Mouse (Mus musculus) limb, embryonic 13.5 days (tissue): Measurements from ENCODE around the gene Crls1. TPM values are rescaled to one million over a fixed set of nuclear protein-coding genes. Genes with fewer than 3 reads are reported as not detected.

Source experiments
- ATAC-seq: fragments of 200-750 bp; cut with Nextera tagmentation; 2 replicates; pipeline ENCODE4 v1.8.0; 2017; ENCODE audit warnings: low read depth, moderate number of reproducible peaks, moderate TSS enrichment; ENCODE audit not compliant: low FRiP score
- H3K27ac ChIP-seq: fragments of 300-500 bp; sonication (generic); 2 replicates; pipeline ENCODE4 v1.5.1; 2015; ENCODE audit warnings: inconsistent platforms, mild to moderate bottlenecking, moderate library complexity
- H3K27me3 ChIP-seq: fragments of 300-500 bp; sonication (generic); 2 replicates; pipeline ENCODE4 v1.6.1; 2015; ENCODE audit warnings: mild to moderate bottlenecking, inconsistent platforms
- H3K36me3 ChIP-seq: fragments of 300-500 bp; sonication (generic); 2 replicates; pipeline ENCODE4 v1.6.1; 2015; ENCODE audit warnings: inconsistent platforms, mild to moderate bottlenecking, moderate library complexity
- H3K4me1 ChIP-seq: fragments of 300-500 bp; sonication (generic); 2 replicates; pipeline ENCODE4 v1.6.1; 2015; ENCODE audit warnings: inconsistent platforms
- H3K4me2 ChIP-seq: fragments of 300-500 bp; sonication (generic); replicated peaks from 2 replicates; pipeline ENCODE4 v1.6.1; 2015; ENCODE audit warnings: inconsistent platforms, mild to moderate bottlenecking, moderate library complexity
- H3K4me3 ChIP-seq: fragments of 300-500 bp; sonication (generic); 2 replicates; pipeline ENCODE4 v1.5.1; 2015; ENCODE audit warnings: moderate library complexity, mild to moderate bottlenecking, inconsistent platforms
- H3K9ac ChIP-seq: fragments of 300-500 bp; sonication (generic); 2 replicates; pipeline ENCODE4 v1.6.1; 2015; ENCODE audit warnings: mild to moderate bottlenecking, inconsistent platforms
- H3K9me3 ChIP-seq: fragments of 300-500 bp; sonication (generic); 2 replicates; pipeline ENCODE4 v1.6.1; 2016; ENCODE audit warnings: inconsistent platforms
- WGBS: fragments of 180-500 bp; shearing (Covaris S2); methylation state at CpG from one replicate; pipeline ENCODE4 v1.1.7; 2015; 5-methylcytosine and 5-hydroxymethylcytosine counted together
- polyA plus RNA-seq: library from polyadenylated mRNA; unstranded; fragments of >200 nt; fragmentation: Nextera tagmentation; extraction: Ambion mirVana; gene quantifications from 2 replicates; pipeline ENCODE4 v1.2.1, GENCODE M21; 2015

The Crls1 gene
- polyA plus RNA-seq, 1 experiment from 2014 or later, result 14.9 TPM

DNA sequence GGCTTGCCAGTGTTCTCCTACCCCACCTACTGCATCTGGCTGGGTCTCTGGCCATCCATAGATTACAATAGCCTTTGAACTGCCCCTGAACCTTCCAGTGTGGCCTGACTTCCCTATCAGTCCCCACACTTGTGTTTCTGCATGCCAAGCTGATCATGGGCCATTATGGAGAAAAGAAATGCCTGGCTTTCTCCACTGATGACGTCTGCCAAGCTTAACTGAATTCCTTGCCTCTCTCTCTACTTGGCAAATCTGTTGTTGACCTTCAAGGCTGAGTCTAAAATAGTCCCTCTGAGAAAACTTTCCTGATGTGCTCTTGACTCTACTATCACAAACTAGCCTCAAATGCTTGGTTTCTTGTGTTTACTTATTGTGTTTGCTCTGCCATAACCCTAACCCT lies 51.7 kb downstream of the Crls1 start:
- no peaks in the 10 kb centered on the region for H3K9me3 ChIP-seq
- no peaks in the 10 kb centered on the region for H3K36me3 ChIP-seq
- no peak overlapping the region for H3K9ac ChIP-seq
- no peak overlapping the region for H3K27ac ChIP-seq
- 56% methylated on average over 1 of the region's 1 CpGs for WGBS
- no peak for ATAC-seq
- no peaks in the 10 kb centered on the region for H3K4me1 ChIP-seq
- H3K4me3 ChIP-seq, result no peak overlapping the region
- H3K27me3 ChIP-seq, result no peaks in the 10 kb centered on the region
- no peak overlapping the region for H3K4me2 ChIP-seq

DNA sequence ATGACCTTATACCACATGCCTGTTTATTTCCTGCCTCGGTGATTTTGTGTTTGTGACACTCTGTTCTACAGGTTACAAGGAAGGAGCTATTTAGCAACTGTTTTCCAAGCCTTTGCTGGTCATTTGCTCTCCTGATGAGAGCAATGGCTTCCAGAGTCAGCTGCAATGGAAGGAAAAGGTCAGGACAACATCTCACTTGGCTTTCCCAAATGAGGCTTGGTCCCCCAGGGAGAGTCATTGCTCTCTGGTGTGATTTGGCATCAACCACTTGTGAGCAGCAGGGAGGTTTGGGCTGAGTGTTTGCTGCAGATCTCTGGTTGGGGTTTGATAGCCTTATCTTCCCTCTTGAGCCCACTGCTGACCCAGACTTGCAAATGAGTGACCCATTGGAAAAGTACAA lies 54.1 kb downstream of the Crls1 start:
- Histone ChIP-seq H3K4me2 (no peak overlapping the region), H3K4me3 (no peak overlapping the region), H3K36me3 (no peaks in the 10 kb centered on the region), H3K9ac (no peak overlapping the region), H3K27me3 (no peaks in the 10 kb centered on the region), H3K4me1 (no peaks in the 10 kb centered on the region), H3K27ac (no peak overlapping the region), H3K9me3 (no peaks in the 10 kb centered on the region)
- ATAC-seq, result no peak
- WGBS, result 74% methylated on average over 1 of the region's 1 CpGs

DNA sequence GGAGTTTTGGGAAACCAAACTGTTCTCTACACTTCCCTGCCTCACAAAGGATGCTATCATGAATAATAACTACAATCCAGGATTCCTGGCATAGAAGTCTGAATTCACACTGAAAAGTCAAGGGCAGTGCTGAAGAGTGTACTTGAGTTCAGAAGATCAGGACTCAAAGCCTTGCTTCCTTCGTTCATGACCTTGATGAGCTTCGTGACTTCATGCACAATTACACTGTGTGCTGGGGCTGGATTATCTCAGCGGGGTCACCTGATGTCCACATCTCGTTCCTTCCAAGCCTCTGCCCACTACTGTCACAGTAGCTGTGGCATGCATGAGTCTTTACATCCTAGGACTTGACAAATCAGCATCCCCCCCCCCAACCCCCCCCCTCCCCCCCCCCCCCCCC lies 55.2 kb downstream of the Crls1 start:
- no peak overlapping the region for H3K4me2 ChIP-seq
- no peak for ATAC-seq
- H3K36me3 ChIP-seq, result no peaks in the 10 kb centered on the region
- H3K4me3 ChIP-seq, result no peak overlapping the region
- H3K9me3 ChIP-seq, result no peaks in the 10 kb centered on the region
- H3K4me1 ChIP-seq, result no peaks in the 10 kb centered on the region
- H3K9ac ChIP-seq, result no peak overlapping the region
- 80% methylated on average over 4 of the region's 4 CpGs for WGBS
- H3K27me3 ChIP-seq, result no peaks in the 10 kb centered on the region
- no peak overlapping the region for H3K27ac ChIP-seq

DNA sequence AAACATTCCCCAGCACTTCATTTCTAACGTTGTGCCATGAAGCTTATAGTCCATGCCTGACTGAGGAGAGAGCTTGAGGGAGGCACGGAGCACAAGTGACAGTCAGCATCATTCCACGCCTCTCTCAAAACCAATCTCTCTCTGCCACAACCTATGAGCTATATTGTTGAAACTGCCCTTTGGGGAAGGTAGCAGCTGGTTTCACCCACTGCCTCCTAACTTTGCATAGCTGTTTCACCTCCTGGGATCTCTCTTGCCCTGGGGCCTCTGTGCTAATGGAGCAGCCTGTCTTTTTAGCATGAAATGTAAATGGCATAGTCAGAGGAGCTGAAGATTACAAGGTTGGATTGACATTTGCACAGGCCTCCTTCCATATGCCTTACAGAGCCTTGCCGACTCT lies 55.6 kb downstream of the Crls1 start:
- Histone ChIP-seq H3K9ac (no peak overlapping the region), H3K4me1 (no peaks in the 10 kb centered on the region), H3K4me3 (no peak overlapping the region), H3K27me3 (no peaks in the 10 kb centered on the region), H3K4me2 (no peak overlapping the region), H3K9me3 (no peaks in the 10 kb centered on the region), H3K27ac (no peak overlapping the region), H3K36me3 (no peaks in the 10 kb centered on the region)
- no peak for ATAC-seq
- 62% methylated on average over 4 of the region's 4 CpGs for WGBS

DNA sequence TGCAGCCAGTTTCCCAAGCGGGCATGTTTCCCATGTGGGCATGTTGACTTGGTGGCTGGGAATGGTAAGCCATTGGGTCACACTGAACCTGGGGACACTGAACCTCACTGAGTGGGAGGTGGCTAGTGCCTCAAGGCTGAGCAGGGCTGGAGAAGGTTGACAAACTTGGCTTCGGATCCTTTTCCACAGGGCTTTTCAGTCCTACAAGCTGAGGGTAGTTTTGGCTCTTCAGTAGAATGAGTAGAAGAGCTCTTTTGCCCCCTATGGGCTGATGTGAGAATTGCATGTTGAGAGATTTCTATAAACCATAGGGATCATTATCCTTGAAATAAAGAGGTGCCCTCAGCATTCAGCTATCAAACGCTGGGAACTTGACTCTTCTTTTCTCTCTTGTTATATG lies 57.0 kb downstream of the Crls1 start:
- Histone ChIP-seq H3K27me3 (0 out of 2 replicates have a peak, but pooled peaks cover 2% of the 10 kb centered on the region), H3K36me3 (no peaks in the 10 kb centered on the region), H3K9me3 (no peaks in the 10 kb centered on the region), H3K4me1 (no peaks in the 10 kb centered on the region), H3K9ac (no peak overlapping the region), H3K4me2 (no peak overlapping the region), H3K27ac (no peak overlapping the region), H3K4me3 (no peak overlapping the region)
- peak; percentile 57; the same call in 1 of the 2 replicates for ATAC-seq
- 39% methylated on average over 3 of the region's 3 CpGs for WGBS

DNA sequence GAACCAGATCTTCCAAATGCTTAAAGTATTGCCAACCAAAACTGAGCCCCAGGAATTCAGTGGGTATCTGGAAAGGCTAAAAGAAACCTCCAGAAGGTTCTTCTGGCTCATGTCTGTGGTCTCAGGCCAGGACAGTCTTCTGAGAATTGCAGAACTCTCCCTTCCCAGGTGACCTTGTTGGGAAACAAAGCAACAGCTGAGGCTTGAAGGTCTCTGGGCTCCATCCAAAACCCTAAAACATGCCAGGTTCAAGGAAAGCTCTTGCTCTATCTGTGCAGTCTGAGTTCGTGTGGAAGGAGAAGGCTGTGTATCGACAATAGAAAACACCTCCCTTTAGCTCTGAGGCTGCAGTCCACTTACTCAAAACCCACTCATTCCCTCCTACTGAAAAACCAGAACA lies 58.5 kb downstream of the Crls1 start:
- WGBS, result 55% methylated on average over 2 of the region's 2 CpGs
- Histone ChIP-seq H3K9me3 (no peaks in the 10 kb centered on the region), H3K4me3 (no peak overlapping the region), H3K27me3 (0 out of 2 replicates have a peak, but pooled peaks cover 2% of the 10 kb centered on the region), H3K27ac (no peak overlapping the region), H3K36me3 (no peaks in the 10 kb centered on the region), H3K9ac (no peak overlapping the region), H3K4me2 (no peak overlapping the region), H3K4me1 (no peaks in the 10 kb centered on the region)
- ATAC-seq, result no peak

DNA sequence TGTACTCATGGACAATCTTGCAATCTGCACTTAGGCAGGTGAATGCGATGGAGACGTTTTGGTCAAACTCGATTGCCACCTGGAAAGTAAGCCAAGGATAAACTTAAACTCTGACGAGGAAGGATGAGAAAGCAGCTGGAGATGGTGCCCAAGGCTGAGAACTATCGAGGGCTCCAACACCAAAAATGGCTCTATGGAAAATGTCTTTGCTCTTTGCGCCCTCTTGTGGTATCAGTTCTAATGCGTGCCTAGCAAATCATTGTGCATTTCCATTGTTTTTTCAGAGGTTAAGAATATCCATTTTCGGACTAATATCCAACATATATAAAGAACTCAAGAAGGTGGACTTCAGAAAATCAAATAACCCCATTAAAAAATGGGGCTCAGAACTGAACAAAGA lies 60.3 kb downstream of the Crls1 start:
- Histone ChIP-seq H3K9me3 (no peaks in the 10 kb centered on the region), H3K27me3 (0 out of 2 replicates have a peak, but pooled peaks cover 2% of the 10 kb centered on the region), H3K4me3 (no peak overlapping the region), H3K9ac (no peak overlapping the region), H3K4me1 (no peaks in the 10 kb centered on the region), H3K27ac (no peak overlapping the region), H3K4me2 (no peak overlapping the region), H3K36me3 (no peaks in the 10 kb centered on the region)
- WGBS, result 31% methylated on average over 8 of the region's 8 CpGs
- no peak for ATAC-seq

DNA sequence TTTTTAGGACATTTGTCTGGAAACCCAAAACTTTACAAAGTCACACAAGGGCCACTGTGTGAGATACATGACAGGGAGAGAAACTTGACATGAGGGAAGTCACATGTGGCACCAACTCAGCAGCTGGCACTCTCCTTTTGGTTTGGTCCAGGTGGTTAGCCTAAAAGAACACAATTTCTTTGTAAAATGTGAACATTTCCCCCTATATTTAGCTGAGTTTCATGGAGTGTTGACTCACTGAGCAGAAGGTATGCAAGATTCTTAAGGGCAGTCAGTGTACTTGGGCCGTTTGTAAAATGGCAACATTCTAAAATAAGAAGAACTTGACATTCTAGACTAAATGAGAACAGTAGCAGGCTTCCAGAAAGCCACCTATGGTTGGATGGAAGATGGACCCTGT lies 68.3 kb downstream of the Crls1 start:
- H3K9me3 ChIP-seq, result no peaks in the 10 kb centered on the region
- H3K4me2 ChIP-seq, result no peak overlapping the region
- H3K27ac ChIP-seq, result no peak overlapping the region
- no peaks in the 10 kb centered on the region for H3K4me1 ChIP-seq
- no peaks in the 10 kb centered on the region for H3K36me3 ChIP-seq
- no peak overlapping the region for H3K4me3 ChIP-seq
- 65% methylated on average over 1 of the region's 1 CpGs for WGBS
- no peak overlapping the region for H3K9ac ChIP-seq
- H3K27me3 ChIP-seq, result no peaks in the 10 kb centered on the region
- no peak for ATAC-seq

Other genes starting within 250 kb of the Crls1 start
- gene Shld1, start 159.7 kb upstream of the Crls1 start, polyA plus RNA-seq, result 21.0 and 21.7 TPM in 2 replicates
- gene Chgb, start 65.4 kb upstream of the Crls1 start, polyA plus RNA-seq, result 0.51 and 0.80 TPM in 2 replicates
- gene Trmt6, start 30.6 kb upstream of the Crls1 start, polyA plus RNA-seq, result 31.4 and 36.7 TPM in 2 replicates
- gene Mcm8, start 30.5 kb upstream of the Crls1 start, polyA plus RNA-seq, result 16.4 and 17.9 TPM in 2 replicates
- 0.19 and 0.34 TPM in 2 replicates for gene Lrrn4, start 34.2 kb downstream of the Crls1 start, polyA plus RNA-seq
- gene Fermt1, start 99.2 kb downstream of the Crls1 start, polyA plus RNA-seq, result 13.0 and 20.1 TPM in 2 replicates